Mouse (Mus musculus): ENCODE data around the gene Plcl2. TPM values are rescaled to one million over a fixed set of nuclear protein-coding genes. Genes with fewer than 3 reads are reported as not detected.

The Plcl2 gene
- polyA plus RNA-seq, 1 experiment from 2014 or later = 10.4 TPM

GRCm38 (mm10) chr17:50495216-50495889, 13.8 kb upstream of the Plcl2 start:
- Histone ChIP-seq H3K36me3 (ENCODE audit: control insufficient read depth, insufficient read depth, low read length) (no peaks in the 10 kb centered on the region), H3K4me2 (ENCODE audit: low read length) (no peak overlapping the region), H3K9ac (ENCODE audit: low read length) (no peak overlapping the region), H3K4me1 (ENCODE audit: control insufficient read depth, insufficient read depth, low read length) (no peaks in the 10 kb centered on the region; the same call in 1 of the 2 replicates), H3K9me3 (replicated peaks; ENCODE audit: control insufficient read depth, low read length) (no peaks in the 10 kb centered on the region), H3K4me3 (ENCODE audit: low read depth, low read length) (no peak overlapping the region), H3K27ac (ENCODE audit: low read depth, low read length) (no peak overlapping the region), H3K27me3 (replicated peaks; ENCODE audit: control insufficient read depth, insufficient read depth, low read length) (no peaks in the 10 kb centered on the region)
- no peak for ATAC-seq
- WGBS = 79% methylated on average over 10 of the region's 10 CpGs
- DNase-seq (ENCODE audit: low spot score) = no peak

- no peak overlapping the region for H3K4me2 ChIP-seq (ENCODE audit: low read length)
- no peaks in the 10 kb centered on the region for H3K27me3 ChIP-seq (replicated peaks; ENCODE audit: control insufficient read depth, insufficient read depth, low read length)
- no peaks in the 10 kb centered on the region for H3K36me3 ChIP-seq (ENCODE audit: control insufficient read depth, insufficient read depth, low read length)
- H3K4me1 ChIP-seq (ENCODE audit: control insufficient read depth, insufficient read depth, low read length) = no peaks in the 10 kb centered on the region; the same call in 1 of the 2 replicates
- peak; percentile 34 for DNase-seq (ENCODE audit: low spot score)
- no peaks in the 10 kb centered on the region for H3K9me3 ChIP-seq (replicated peaks; ENCODE audit: control insufficient read depth, low read length)
- WGBS = 13% methylated on average over 7 of the region's 7 CpGs
- no peak for ATAC-seq
- no peak overlapping the region for H3K9ac ChIP-seq (ENCODE audit: low read length)
- H3K4me3 ChIP-seq (ENCODE audit: low read depth, low read length) = no peak overlapping the region
- no peak overlapping the region for H3K27ac ChIP-seq (ENCODE audit: low read depth, low read length)
Measured at GRCm38 (mm10) chr17:50498062-50498697, 11.0 kb upstream of the Plcl2 start.

GRCm38 (mm10) chr17:50499091-50499790, 10.0 kb upstream of the Plcl2 start:
- H3K9me3 ChIP-seq (replicated peaks; ENCODE audit: control insufficient read depth, low read length) = no peaks in the 10 kb centered on the region
- H3K4me1 ChIP-seq (ENCODE audit: control insufficient read depth, insufficient read depth, low read length) = no peaks in the 10 kb centered on the region; the same call in 1 of the 2 replicates
- 59% methylated on average over 16 of the region's 16 CpGs for whole genome bisulfite sequencing
- no peak overlapping the region for H3K4me2 ChIP-seq (ENCODE audit: low read length)
- H3K27me3 ChIP-seq (replicated peaks; ENCODE audit: control insufficient read depth, insufficient read depth, low read length) = no peaks in the 10 kb centered on the region
- no peaks in the 10 kb centered on the region for H3K36me3 ChIP-seq (ENCODE audit: control insufficient read depth, insufficient read depth, low read length)
- DNase-seq (ENCODE audit: low spot score) (no peak), ATAC-seq (no peak)
- no peak overlapping the region for H3K9ac ChIP-seq (ENCODE audit: low read length)
- H3K4me3 ChIP-seq (ENCODE audit: low read depth, low read length) = no peak overlapping the region
- H3K27ac ChIP-seq (ENCODE audit: low read depth, low read length) = no peak overlapping the region

- Histone ChIP-seq H3K27me3 (replicated peaks; ENCODE audit: control insufficient read depth, insufficient read depth, low read length) (no peaks in the 10 kb centered on the region), H3K36me3 (ENCODE audit: control insufficient read depth, insufficient read depth, low read length) (no peaks in the 10 kb centered on the region), H3K9me3 (replicated peaks; ENCODE audit: control insufficient read depth, low read length) (no peaks in the 10 kb centered on the region), H3K4me2 (ENCODE audit: low read length) (no peak overlapping the region), H3K9ac (ENCODE audit: low read length) (no peak overlapping the region), H3K27ac (ENCODE audit: low read depth, low read length) (no peak overlapping the region), H3K4me3 (ENCODE audit: low read depth, low read length) (no peak overlapping the region), H3K4me1 (ENCODE audit: control insufficient read depth, insufficient read depth, low read length) (no peaks in the 10 kb centered on the region; the same call in 1 of the 2 replicates)
- DNase-seq (ENCODE audit: low spot score) (no peak), ATAC-seq (no peak)
- 74% methylated on average over 6 of the region's 6 CpGs for WGBS
Measured at GRCm38 (mm10) chr17:50500806-50501205, 8.4 kb upstream of the Plcl2 start.

- ATAC-seq = no peak
- H3K27me3 ChIP-seq (replicated peaks; ENCODE audit: control insufficient read depth, insufficient read depth, low read length) = no peaks in the 10 kb centered on the region; the same call in 1 of the 2 replicates
Measured at GRCm38 (mm10) chr17:50503075-50503474, 6.1 kb upstream of the Plcl2 start.

GRCm38 (mm10) chr17:50504070-50504846, 4.9 kb upstream of the Plcl2 start:
- no peak for ATAC-seq
- Histone ChIP-seq H3K9me3 (replicated peaks; ENCODE audit: control insufficient read depth, low read length) (no peaks in the 10 kb centered on the region), H3K9ac (ENCODE audit: low read length) (no peak overlapping the region), H3K4me3 (ENCODE audit: low read depth, low read length) (no peak overlapping the region), H3K36me3 (ENCODE audit: control insufficient read depth, insufficient read depth, low read length) (no peaks in the 10 kb centered on the region), H3K27me3 (replicated peaks; ENCODE audit: control insufficient read depth, insufficient read depth, low read length) (no peaks in the 10 kb centered on the region; the same call in 1 of the 2 replicates), H3K4me1 (ENCODE audit: control insufficient read depth, insufficient read depth, low read length) (no peaks in the 10 kb centered on the region), H3K27ac (ENCODE audit: low read depth, low read length) (no peak overlapping the region), H3K4me2 (ENCODE audit: low read length) (no peak overlapping the region)
- DNase-seq (ENCODE audit: low spot score) = no peak
- 85% methylated on average over 6 of the region's 6 CpGs for WGBS

More at GRCm38 (mm10) chr17:50503075-50503474, 6.1 kb upstream of the Plcl2 start:
- H3K36me3 ChIP-seq (ENCODE audit: control insufficient read depth, insufficient read depth, low read length) = no peaks in the 10 kb centered on the region
- H3K4me2 ChIP-seq (ENCODE audit: low read length) = no peak overlapping the region
- DNase-seq (ENCODE audit: low spot score) = no peak
- 77% methylated on average over 7 of the region's 7 CpGs for WGBS
- H3K27ac ChIP-seq (ENCODE audit: low read depth, low read length) = no peak overlapping the region
- no peaks in the 10 kb centered on the region; the same call in 1 of the 2 replicates for H3K4me1 ChIP-seq (ENCODE audit: control insufficient read depth, insufficient read depth, low read length)
- no peaks in the 10 kb centered on the region for H3K9me3 ChIP-seq (replicated peaks; ENCODE audit: control insufficient read depth, low read length)
- H3K9ac ChIP-seq (ENCODE audit: low read length) = no peak overlapping the region
- no peak overlapping the region for H3K4me3 ChIP-seq (ENCODE audit: low read depth, low read length)

- H3K36me3 ChIP-seq (ENCODE audit: control insufficient read depth, insufficient read depth, low read length) = no peaks in the 10 kb centered on the region
- H3K27me3 ChIP-seq (replicated peaks; ENCODE audit: control insufficient read depth, insufficient read depth, low read length) = no peaks in the 10 kb centered on the region; the same call in 1 of the 2 replicates
- H3K4me2 ChIP-seq (ENCODE audit: low read length) = no peak overlapping the region
- H3K27ac ChIP-seq (ENCODE audit: low read depth, low read length) = no peak overlapping the region
- DNase-seq (ENCODE audit: low spot score) (no peak), ATAC-seq (no peak)
- H3K4me3 ChIP-seq (ENCODE audit: low read depth, low read length) = no peak overlapping the region
- no peak overlapping the region for H3K9ac ChIP-seq (ENCODE audit: low read length)
- WGBS = 67% methylated on average over 10 of the region's 10 CpGs
- H3K9me3 ChIP-seq (replicated peaks; ENCODE audit: control insufficient read depth, low read length) = no peaks in the 10 kb centered on the region
- peaks cover 9% of the 10 kb centered on the region; the same call in 1 of the 2 replicates for H3K4me1 ChIP-seq (ENCODE audit: control insufficient read depth, insufficient read depth, low read length)
Measured at GRCm38 (mm10) chr17:50505910-50506634, 3.1 kb upstream of the Plcl2 start.

GRCm38 (mm10) chr17:50506861-50507321, 2.3 kb upstream of the Plcl2 start:
- DNase-seq (ENCODE audit: low spot score) (peak; percentile 34), ATAC-seq (no peak)
- H3K4me3 ChIP-seq (ENCODE audit: low read depth, low read length) = no peak overlapping the region

More at GRCm38 (mm10) chr17:50506861-50507321, 2.3 kb upstream of the Plcl2 start:
- H3K36me3 ChIP-seq (ENCODE audit: control insufficient read depth, insufficient read depth, low read length) = no peaks in the 10 kb centered on the region
- no peak overlapping the region for H3K27ac ChIP-seq (ENCODE audit: low read depth, low read length)
- no peaks in the 10 kb centered on the region for H3K9me3 ChIP-seq (replicated peaks; ENCODE audit: control insufficient read depth, low read length)
- H3K4me1 ChIP-seq (ENCODE audit: control insufficient read depth, insufficient read depth, low read length) = peaks cover 12% of the 10 kb centered on the region
- no peak overlapping the region for H3K9ac ChIP-seq (ENCODE audit: low read length)
- WGBS = 64% methylated on average over 13 of the region's 13 CpGs
- no peak overlapping the region for H3K4me2 ChIP-seq (ENCODE audit: low read length)
- H3K27me3 ChIP-seq (replicated peaks; ENCODE audit: control insufficient read depth, insufficient read depth, low read length) = no peaks in the 10 kb centered on the region; the same call in 1 of the 2 replicates
